Mouse (Mus musculus) kidney, postnatal 0 days (tissue): ENCODE data around the gene Capg. TPM values are rescaled to one million over a fixed set of nuclear protein-coding genes. Genes with fewer than 3 reads are reported as not detected.

Experiments
- ATAC-seq: fragments of 200-750 bp; cut with Nextera tagmentation; replicated peaks from 2 replicates; pipeline ENCODE4 v1.8.0; 2017; ENCODE audit warnings: low read depth, moderate number of reproducible peaks, moderate TSS enrichment, moderate library complexity; ENCODE audit not compliant: low FRiP score
- DNase-seq: peaks from one replicate; pipeline ENCODE4 v3.0.0-alpha.2; 2016; ENCODE audit warnings: low spot score
- H3K27ac ChIP-seq: fragments of 300-500 bp; sonication (generic); 2 replicates; pipeline ENCODE4 v1.5.1; 2014; ENCODE audit warnings: mild to moderate bottlenecking
- H3K27me3 ChIP-seq: fragments of 300-500 bp; sonication (generic); 2 replicates; pipeline ENCODE4 v1.6.1; 2014; ENCODE audit warnings: low read length, mixed read lengths; ENCODE audit not compliant: insufficient read depth
- H3K36me3 ChIP-seq: fragments of 300-500 bp; sonication (generic); 2 replicates; pipeline ENCODE4 v1.6.1; 2014; ENCODE audit warnings: low read length, mixed read lengths; ENCODE audit not compliant: insufficient read depth
- H3K4me1 ChIP-seq: fragments of 300-500 bp; sonication (generic); replicated peaks from 2 replicates; pipeline ENCODE4 v1.6.1; 2014; ENCODE audit warnings: antibody characterized with exemption, low read length, mixed read lengths; ENCODE audit not compliant: insufficient read depth
- H3K4me2 ChIP-seq: fragments of 300-500 bp; sonication (generic); 2 replicates; pipeline ENCODE4 v1.6.1; 2014; ENCODE audit warnings: mild to moderate bottlenecking, low read length, moderate library complexity, mixed read lengths
- H3K4me3 ChIP-seq: fragments of 300-500 bp; sonication (generic); replicated peaks from 2 replicates; pipeline ENCODE4 v1.5.1; 2014; ENCODE audit warnings: low read depth, low read length
- H3K9ac ChIP-seq: fragments of 300-500 bp; sonication (generic); 2 replicates; pipeline ENCODE4 v1.6.1; 2014; ENCODE audit warnings: low read depth, low read length
- H3K9me3 ChIP-seq: fragments of 300-500 bp; sonication (generic); replicated peaks from 2 replicates; pipeline ENCODE4 v1.6.1; 2016; ENCODE audit warnings: low read length, inconsistent platforms, mixed read lengths
- CTCF ChIP-seq: IDR thresholded peaks from 2 replicates; pipeline ENCODE4 v1.5.1; 2016; ENCODE audit warnings: antibody characterized with exemption, low read depth, mild to moderate bottlenecking, moderate library complexity
- WGBS: fragments of 180-500 bp; shearing (Covaris S2); extraction: QIAGEN DNeasy Blood & Tissue Kit; methylation state at CpG from one replicate; pipeline ENCODE4 v1.1.7; 2014; 5-methylcytosine and 5-hydroxymethylcytosine counted together
- polyA plus RNA-seq: library from polyadenylated mRNA; unstranded; fragments of >200 nt; fragmentation: Nextera tagmentation; extraction: Ambion mirVana; gene quantifications from 2 replicates; pipeline ENCODE4 v1.2.1, GENCODE M21; 2015

Capg gene
- polyA plus RNA-seq, 1 experiment from 2014 or later = 131 TPM

DNA sequence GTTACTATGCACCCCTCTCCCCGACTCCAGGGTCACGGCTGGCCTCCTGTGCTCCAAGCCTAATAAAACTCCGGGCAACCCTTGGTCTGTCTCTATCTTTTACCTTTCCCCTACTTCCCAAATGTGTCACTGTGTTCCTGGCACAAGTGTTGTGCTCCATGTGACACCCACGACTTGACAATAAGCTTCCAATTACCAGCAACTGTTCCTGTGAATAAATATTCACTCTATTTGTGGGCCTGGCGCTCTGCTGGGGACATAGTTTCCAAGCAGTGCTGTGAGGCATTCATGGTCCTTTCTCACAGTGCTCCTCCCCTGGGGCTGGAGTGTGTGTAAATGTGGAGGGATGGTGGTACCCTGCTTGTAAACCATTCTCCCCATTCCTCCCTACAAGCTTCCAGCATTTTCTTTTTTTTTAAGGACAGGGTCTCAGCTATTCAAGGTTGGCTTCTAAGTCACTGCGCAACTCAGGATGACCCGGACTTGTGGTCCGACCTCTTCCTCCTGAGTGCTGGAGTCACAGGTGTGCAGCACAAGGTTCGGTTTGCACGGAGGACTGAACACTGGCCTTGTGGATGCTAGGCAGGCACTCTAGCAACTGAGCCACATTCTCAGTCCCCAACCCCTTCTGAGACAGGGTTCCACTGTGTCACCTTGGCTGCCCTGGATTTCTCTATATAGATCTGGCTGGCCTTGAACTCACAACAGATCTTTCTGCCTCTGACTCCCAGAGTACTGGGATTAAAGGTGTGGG is 26.6 kb downstream of the Capg start:
- no peak for TF ChIP-seq CTCF
- WGBS = 79% methylated on average over 10 of the region's 10 CpGs
- no peak overlapping the region for H3K9ac ChIP-seq
- no peaks in the 10 kb centered on the region for H3K9me3 ChIP-seq
- H3K27me3 ChIP-seq = no peaks in the 10 kb centered on the region
- no peak for ATAC-seq
- no peak for DNase-seq
- no peak overlapping the region for H3K4me2 ChIP-seq
- H3K4me3 ChIP-seq = no peak overlapping the region
- no peaks in the 10 kb centered on the region for H3K4me1 ChIP-seq
- no peak overlapping the region for H3K27ac ChIP-seq
- 0 out of 2 replicates have a peak, but pooled peaks cover 7% of the 10 kb centered on the region for H3K36me3 ChIP-seq

DNA sequence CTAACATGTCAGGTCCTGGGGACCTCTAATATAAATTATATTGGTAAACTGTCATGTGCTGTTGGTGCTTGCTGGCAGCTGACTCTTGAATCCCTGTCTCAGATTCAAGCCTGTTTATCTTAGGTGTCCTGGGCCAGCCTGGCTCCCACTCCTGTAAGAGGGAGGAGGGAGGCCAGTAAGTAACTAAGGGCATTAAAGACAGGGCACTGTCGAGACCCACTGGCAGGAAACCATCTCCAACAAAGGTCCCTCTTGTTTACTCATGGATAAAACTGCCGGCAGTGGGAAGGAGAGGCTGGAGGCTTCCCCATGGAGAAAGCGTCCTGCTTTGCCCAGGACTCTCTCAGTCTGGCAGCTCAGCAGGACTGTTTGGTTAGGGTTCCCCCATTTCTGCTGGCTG is 27.6 kb downstream of the Capg start:
- H3K4me2 ChIP-seq = no peak overlapping the region
- no peaks in the 10 kb centered on the region for H3K27me3 ChIP-seq
- H3K9ac ChIP-seq = no peak overlapping the region
- H3K9me3 ChIP-seq = no peaks in the 10 kb centered on the region
- ATAC-seq (no peak), DNase-seq (no peak)
- no peak for TF ChIP-seq CTCF
- H3K4me1 ChIP-seq = no peaks in the 10 kb centered on the region
- 45% methylated on average over 3 of the region's 3 CpGs for WGBS
- no peak overlapping the region for H3K4me3 ChIP-seq
- peaks cover 7% of the 10 kb centered on the region; the same call in 1 of the 2 replicates for H3K36me3 ChIP-seq
- no peak overlapping the region for H3K27ac ChIP-seq

DNA sequence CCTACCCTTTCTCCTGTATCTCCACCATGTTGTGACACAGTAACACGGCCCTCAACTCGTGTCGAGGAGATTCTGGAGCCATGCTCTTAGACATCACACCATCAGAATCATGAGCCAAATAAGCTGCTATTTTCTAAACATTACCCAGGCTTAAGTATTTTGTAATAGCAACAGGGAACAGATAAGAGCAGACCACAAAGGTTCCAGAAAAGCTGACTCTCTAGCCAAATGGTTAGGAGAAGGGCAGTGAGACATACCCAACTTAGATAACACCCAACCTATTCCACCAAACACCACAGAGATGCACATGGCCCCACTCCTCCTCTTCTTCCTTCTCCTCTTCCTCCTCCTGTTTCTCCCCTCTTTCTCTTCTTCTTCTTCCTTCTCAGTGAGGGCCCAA is 31.9 kb downstream of the Capg start:
- no peaks in the 10 kb centered on the region for H3K9me3 ChIP-seq
- TF ChIP-seq CTCF = no peak
- WGBS = 91% methylated on average over 3 of the region's 3 CpGs
- H3K9ac ChIP-seq = no peak overlapping the region
- DNase-seq (no peak), ATAC-seq (no peak)
- H3K36me3 ChIP-seq = peaks cover 14% of the 10 kb centered on the region
- no peaks in the 10 kb centered on the region for H3K27me3 ChIP-seq
- H3K27ac ChIP-seq = no peak overlapping the region
- no peak overlapping the region for H3K4me3 ChIP-seq
- H3K4me2 ChIP-seq = no peak overlapping the region
- no peaks in the 10 kb centered on the region for H3K4me1 ChIP-seq

DNA sequence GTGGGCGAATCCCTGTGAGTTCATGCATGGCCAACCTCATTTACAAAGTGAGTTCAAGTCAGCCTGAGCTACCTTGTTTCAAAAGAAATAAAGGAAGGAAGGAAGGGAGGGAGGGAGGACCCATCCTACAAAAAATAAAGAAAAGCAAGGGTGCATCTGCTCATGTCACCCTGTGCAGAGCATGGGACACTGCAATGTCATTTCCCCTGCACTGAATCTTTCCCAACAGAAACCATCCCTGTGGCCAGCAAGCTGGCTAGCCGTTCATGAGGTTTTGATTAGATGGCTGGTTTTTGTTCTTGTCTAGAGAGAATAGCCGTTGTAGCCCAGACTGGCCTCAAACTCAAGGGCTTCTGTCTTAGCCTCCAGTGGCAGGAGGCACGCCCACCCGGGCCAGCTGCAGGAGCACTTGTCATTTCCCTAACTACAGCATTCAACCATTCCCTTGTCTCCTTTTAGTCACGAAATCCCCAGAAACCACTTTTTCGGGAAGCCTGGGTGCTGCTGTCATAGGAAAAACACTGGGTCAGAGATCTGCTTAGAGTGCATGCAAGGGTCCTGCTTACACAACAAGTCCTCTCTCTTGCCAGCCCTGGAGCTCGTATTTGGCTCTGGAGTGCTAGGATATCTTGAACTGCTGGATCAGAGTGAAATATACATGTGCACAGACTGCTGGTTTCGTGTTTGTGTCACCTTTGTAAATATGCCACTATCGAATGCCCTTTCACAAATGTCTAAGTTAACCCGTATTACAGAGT is 37.6 kb downstream of the Capg start:
- DNase-seq (no peak), ATAC-seq (no peak)
- Histone ChIP-seq H3K4me1 (no peaks in the 10 kb centered on the region), H3K4me3 (no peak overlapping the region), H3K27ac (no peak overlapping the region), H3K9me3 (no peaks in the 10 kb centered on the region), H3K9ac (no peak overlapping the region), H3K4me2 (no peak overlapping the region), H3K36me3 (peaks cover 10% of the 10 kb centered on the region; the same call in 1 of the 2 replicates), H3K27me3 (no peaks in the 10 kb centered on the region)
- 76% methylated on average over 11 of the region's 11 CpGs for WGBS
- no peak for TF ChIP-seq CTCF

DNA sequence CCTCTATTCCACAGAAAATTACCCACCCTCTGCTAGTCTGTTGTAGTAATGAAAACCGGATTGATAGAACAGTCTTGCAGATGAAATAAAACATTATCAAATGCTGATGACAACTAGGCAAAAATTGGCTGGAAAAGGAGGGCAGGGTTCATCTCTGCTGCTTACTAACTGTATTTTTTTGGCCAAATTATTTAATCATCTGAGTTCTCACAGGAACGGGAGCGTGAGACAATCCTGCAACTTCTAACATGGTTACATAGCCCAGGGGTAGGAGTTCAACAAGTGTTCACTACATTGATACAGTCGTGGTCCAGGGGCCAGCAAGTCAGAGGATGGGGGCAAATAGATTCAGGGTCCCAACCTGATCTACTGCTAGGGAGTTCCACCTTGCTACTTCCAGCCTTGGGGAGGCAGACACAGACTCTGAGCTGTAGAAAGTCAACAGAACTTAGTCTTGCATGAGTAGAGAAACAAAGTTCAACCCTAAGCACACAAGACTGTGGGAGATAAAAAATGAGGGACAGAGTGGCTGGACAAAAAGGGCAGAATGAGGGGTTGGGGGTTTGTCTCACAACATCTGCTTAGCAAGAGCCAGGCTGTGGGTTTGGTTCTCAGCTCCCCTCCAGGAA is 39.1 kb downstream of the Capg start:
- Histone ChIP-seq H3K4me1 (no peaks in the 10 kb centered on the region), H3K27me3 (no peaks in the 10 kb centered on the region), H3K36me3 (peaks cover 15% of the 10 kb centered on the region; the same call in 1 of the 2 replicates), H3K9ac (no peak overlapping the region), H3K27ac (no peak overlapping the region), H3K4me3 (no peak overlapping the region), H3K4me2 (no peak overlapping the region), H3K9me3 (no peaks in the 10 kb centered on the region)
- TF ChIP-seq CTCF = no peak
- DNase-seq = no peak
- ATAC-seq = no peak
- 84% methylated on average over 4 of the region's 4 CpGs for WGBS

DNA sequence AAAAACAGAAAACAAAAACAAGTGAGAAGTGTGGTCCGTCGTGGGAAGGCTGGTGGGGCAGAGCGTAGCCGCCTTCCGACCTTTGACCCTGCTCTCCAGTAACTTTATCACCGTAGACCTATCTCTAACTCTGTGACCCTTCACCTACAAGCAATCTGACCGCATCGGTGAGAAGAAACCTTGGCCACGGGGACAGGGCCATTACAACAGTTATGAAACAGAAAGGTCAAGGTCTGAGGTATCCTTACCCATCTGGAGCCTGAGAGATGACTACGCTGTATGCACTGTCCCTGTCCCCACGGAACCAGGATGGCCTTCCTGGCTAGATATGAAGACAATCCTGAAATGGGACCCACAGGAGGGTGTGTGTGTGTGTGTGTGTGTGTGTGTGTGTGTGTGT is 40.0 kb downstream of the Capg start:
- H3K27me3 ChIP-seq = no peaks in the 10 kb centered on the region
- no peak overlapping the region for H3K9ac ChIP-seq
- no peak overlapping the region for H3K4me3 ChIP-seq
- ATAC-seq (no peak), DNase-seq (no peak)
- no peak overlapping the region for H3K27ac ChIP-seq
- no peaks in the 10 kb centered on the region for H3K9me3 ChIP-seq
- H3K4me2 ChIP-seq = no peak overlapping the region
- no peak for TF ChIP-seq CTCF
- no peaks in the 10 kb centered on the region for H3K4me1 ChIP-seq
- 68% methylated on average over 11 of the region's 11 CpGs for WGBS
- peaks cover 15% of the 10 kb centered on the region; the same call in 1 of the 2 replicates for H3K36me3 ChIP-seq
